Mouse (Mus musculus) testis, adult 2 months (tissue): ENCODE measurements around the gene Slc25a4.

Experiments
- CTCF ChIP-seq: fragments of 200-500 bp; IDR thresholded peaks from 2 replicates; pipeline ENCODE4 v1.5.1; 2012; ENCODE audit warnings: low read depth, mild to moderate bottlenecking, inconsistent platforms, low read length, moderate library complexity; ENCODE audit not compliant: control insufficient read depth, insufficient read depth, insufficient replicate concordance
- POLR2A ChIP-seq: fragments of 200-500 bp; IDR thresholded peaks from 2 replicates; pipeline ENCODE4 v1.6.1; 2012; ENCODE audit warnings: low read depth, mild to moderate bottlenecking, inconsistent platforms, low read length, moderate library complexity; ENCODE audit not compliant: control insufficient read depth

GRCm38 (mm10) chr8:46232798-46233197, 21.7 kb upstream of the Slc25a4 start:
- TF ChIP-seq CTCF: no peak
- TF ChIP-seq POLR2A: no peak
